Mouse (Mus musculus) heart, adult 2 months (tissue): Measurements from ENCODE around the gene Snx27.

ENCODE experiments used
- CTCF ChIP-seq: fragments of 200-600 bp; IDR thresholded peaks from 2 replicates; pipeline ENCODE4 v1.8.1; 2022; ENCODE audit warnings: antibody characterized with exemption, mild to moderate bottlenecking, moderate library complexity
- EP300 ChIP-seq: fragments of 200-500 bp; IDR thresholded peaks from 2 replicates; pipeline ENCODE4 v1.6.1; 2011; ENCODE audit warnings: low read depth, low read length, control low read depth; ENCODE audit not compliant: insufficient read depth
- POLR2A ChIP-seq: fragments of 200-500 bp; IDR thresholded peaks from 2 replicates; pipeline ENCODE4 v1.6.1; 2011; ENCODE audit warnings: mild to moderate bottlenecking, low read depth, low read length, control low read depth; ENCODE audit not compliant: insufficient read depth

GRCm38 (mm10) chr3:94479564-94479963, 103.0 kb downstream of the Snx27 start:
- no peak for TF ChIP-seq EP300
- TF ChIP-seq CTCF: no peak
- no peak for TF ChIP-seq POLR2A
